Mouse (Mus musculus): ENCODE measurements around the gene Tor2a. TPM values are rescaled to one million over a fixed set of nuclear protein-coding genes. Genes with fewer than 3 reads are reported as not detected.

Tor2a gene
- total RNA-seq, 2 experiments from 2014 or later: 8.1 to 8.3 TPM

DNA sequence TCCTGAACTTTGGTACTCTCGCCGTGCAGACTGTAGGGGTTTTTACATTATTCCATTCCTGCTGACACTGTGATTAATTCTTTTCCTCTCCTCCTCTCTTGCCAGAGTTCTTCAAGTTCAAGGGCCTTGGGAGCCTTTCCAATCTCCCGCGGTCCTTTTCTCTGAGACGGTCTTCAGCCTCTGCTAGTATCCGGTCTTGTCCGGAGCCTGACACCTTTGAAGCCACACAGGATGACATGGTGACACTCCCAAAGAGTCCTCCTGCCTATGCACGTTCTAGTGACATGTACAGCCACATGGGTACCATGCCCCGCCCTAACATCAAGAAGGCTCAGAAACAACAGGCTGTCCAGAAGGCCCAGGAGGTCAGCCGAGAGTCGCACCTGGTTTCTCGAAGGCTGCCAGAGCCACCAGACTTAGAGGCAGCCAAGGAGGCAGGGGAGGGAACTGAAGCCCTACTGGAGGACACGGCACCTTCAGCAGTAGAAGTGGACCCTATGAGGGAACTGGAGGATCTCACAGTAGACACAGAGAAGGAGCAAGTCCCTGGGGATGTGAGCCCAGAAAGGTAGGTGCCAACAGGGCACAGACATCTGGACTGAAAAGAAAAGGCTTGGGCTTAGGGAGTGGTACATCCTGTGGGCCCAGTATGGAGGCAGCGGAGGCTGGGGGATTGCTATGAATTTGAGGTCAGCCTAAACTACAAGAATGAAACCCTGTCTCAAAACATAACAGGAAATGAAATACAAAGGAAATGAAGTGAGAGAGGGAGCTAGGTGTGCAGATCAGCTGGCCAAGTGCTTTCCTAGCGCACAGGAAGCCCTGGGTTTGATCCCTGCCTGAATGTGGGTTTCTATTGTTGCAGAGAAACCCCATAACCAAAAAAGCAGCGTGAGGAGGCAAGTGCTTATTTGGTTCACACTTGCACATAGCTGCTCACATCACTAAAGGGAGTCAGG lies 31.9 kb upstream of the Tor2a start:
- intact Hi-C loops (cut with DNase I): no loop called here
- DNase-seq (ENCODE audit: low spot score): no peak

DNA sequence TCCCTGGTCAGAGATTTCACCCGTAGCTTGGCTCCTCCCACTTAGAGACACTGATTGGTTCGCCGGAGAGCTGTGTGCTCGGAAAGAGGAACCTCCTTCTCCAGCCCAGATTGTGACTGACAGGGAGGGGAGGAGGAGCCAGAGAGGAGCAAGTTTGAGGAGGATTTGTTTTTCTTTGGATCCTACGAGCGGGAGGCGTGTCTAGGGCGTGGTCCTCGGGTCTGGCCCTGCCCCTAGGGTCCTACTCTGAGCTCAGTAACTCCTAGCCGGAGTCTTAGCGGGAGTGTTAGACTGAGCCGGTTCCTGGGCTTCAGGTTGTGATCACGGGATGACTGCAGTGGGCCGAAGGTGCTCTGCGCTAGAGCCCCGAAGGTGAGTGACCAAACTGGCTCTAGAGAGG lies 29.6 kb upstream of the Tor2a start:
- intact Hi-C loops (cut with DNase I): no loop called here
- peak; percentile 97 for DNase-seq (ENCODE audit: low spot score)

DNA sequence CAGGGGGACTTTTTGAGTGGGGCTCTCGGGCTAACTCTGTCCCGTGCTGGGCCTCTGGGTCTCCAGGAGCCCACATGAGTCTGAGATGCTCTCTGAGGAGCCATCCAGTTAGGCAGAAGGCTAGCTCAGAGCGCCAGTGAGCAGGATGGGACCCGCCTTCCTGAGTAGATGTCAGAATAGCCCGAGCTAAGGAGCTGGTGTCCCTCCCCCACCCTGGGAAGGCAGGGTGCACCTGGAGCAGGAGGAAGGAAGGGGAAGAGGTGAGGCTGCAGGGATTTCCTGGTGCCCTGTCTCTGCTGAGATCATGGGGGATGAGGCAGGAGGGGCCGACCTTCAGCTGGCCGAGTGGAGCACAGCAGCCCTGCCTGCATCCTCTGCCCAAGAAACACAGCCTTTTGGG lies 28.6 kb upstream of the Tor2a start:
- peak; percentile 77 for DNase-seq (ENCODE audit: low spot score)
- intact Hi-C loops (cut with DNase I): no loop called here

DNA sequence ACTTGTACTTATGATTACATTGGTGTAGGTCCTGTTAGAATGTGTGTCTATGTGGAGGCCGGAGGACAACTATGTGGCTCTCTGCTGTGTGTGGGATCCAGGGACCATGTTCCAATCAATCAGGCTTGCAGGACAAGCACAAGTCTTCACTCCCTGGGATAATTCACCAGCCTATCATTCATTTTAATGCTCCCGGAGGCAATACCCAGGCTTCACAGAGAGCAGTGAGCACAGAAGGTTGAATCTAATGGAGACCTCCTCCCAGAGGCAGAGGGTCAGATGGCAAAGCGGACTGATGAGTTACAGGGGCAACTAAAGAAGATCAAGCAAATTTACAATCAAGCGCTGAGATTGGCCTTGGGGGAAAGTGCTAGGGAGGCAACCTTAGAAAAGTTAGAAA lies 27.5 kb upstream of the Tor2a start:
- intact Hi-C loops (cut with DNase I): no loop called here

DNA sequence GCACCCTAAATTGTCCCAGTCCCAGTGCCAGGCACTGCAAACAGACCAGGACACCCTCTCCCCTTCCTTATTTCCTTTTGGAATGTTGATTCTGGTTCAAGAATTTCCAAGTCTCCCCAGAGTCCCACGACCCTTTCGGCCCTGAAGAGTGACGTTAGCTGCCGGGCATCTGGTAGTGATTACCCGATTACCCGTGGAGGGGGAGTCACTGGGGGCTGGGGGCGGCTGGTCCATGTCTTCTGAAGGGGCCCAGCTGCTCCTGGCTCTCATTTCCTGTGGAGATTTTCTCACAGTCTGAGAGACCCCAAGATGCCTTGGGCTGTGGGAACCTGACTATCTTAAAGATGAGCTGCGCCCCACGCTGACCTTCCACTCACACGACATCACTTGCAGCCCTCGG lies 26.2 kb upstream of the Tor2a start:
- DNase-seq (ENCODE audit: low spot score): no peak
- intact Hi-C loops (cut with DNase I): no loop called here

More for the DNA sequence above, 27.5 kb upstream of the Tor2a start:
- DNase-seq (ENCODE audit: low spot score): no peak

DNA sequence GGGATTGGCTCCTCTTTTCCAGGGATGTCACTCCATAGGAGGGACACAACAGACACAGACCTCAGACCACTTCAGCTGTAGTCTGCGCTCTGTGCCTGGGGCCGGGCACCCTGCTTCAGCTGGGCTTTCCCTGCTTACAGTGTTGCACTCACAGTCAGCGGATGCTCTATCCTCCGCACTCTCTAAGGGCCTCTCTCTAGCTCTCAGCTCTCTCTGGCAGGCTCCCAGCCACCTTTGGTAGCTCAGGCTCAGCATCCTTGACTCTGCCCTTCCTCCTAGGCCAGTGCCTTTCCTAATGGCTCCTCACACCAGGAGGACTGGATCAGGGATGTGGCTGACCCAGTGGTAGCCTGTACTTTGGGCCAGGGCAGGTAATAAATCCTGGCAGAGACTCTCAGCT lies 25.1 kb upstream of the Tor2a start:
- intact Hi-C loops (cut with DNase I): no loop called here
- DNase-seq (ENCODE audit: low spot score): no peak

DNA sequence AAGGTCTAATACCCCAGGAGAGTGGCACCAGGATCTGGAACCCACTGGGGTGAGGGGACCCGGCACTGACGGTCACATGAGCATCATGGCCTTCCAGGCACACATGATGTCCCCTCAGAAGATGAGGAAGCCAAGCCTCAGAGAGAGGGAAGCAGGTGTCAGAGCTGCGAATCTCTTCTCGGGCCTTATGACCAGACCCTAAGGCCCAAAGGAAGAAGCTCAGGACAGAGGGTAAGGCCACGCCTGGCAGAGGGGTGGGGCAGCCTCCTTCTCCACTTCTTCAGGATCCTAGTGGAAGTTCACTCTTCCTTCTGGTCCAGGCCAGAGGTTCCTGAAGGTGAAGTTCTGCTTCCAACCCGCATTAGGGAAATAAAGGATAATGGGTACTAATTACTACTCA lies 24.3 kb upstream of the Tor2a start:
- DNase-seq (ENCODE audit: low spot score): no peak
- intact Hi-C loops (cut with DNase I): no loop called here

DNA sequence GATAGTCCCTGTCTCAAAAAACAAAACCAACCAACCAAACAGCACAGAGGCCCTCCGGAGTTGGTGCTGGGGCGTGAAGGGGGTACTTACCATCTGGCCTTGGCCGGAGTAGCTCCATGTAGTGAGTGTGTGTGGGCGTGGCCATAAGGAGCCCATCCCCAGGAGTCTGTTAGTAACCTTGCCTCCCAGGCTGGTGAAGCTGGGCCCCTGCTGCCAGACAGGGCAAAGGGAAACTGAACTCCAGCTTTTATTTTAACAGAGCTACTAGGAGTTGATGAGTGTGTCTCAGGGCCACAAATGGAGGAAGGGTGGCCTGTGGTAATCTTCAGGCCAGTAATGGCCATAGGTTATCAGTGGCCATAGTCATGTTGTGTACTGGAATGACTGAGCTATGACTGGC lies 22.6 kb upstream of the Tor2a start:
- intact Hi-C loops (cut with DNase I): no loop called here
- DNase-seq (ENCODE audit: low spot score): no peak

DNA sequence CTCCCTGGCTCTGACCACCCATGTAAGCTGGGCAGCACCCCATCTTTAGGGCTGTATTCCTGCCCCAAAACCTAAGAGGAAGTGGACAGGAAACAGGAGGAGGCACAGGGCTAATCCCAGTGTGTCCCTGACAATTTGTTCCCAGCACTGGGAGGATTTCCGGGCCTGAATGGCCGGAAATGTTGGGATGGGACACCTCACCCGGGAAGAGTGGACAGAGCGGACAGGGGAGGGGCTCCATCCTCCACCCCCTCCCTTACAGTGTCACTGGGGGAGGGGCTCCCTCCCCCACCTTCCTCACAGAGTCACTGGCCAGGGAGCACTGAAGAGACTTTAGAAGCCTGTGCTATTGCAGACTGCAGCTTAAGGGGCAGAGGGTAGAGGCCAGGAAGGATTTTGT lies 22.1 kb upstream of the Tor2a start:
- intact Hi-C loops (cut with DNase I): no loop called here
- peak; percentile 78 for DNase-seq (ENCODE audit: low spot score)

DNA sequence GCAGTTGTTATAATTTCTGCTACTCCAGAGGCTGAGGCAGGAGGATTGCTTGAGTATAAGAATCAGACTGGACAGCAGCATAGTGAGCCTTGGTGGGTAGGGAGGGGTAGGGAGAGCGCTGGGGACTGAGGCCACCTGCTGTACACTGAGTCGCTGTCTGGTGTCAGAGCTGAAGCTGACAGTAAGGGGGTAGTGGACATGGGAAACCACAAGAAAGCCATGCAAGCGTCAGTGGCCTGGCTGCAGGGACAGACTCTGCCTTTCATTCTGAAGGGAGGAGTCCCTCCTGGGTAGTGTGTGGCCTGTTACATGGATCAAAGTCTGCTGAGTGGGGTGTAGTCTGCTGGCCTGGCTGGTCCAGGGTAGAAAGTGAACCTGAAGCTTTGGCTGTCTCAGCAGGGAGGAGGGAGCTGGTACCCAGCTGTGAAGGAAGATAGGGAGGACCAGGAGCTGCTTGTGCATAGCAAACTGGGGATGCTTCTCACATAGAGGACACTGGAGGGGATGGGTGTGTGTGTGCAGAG lies 20.7 kb upstream of the Tor2a start:
- intact Hi-C loops (cut with DNase I): loop anchor here (2.0 kb wide), 1 partner anchor 16 kb away; no protein-coding TSS in a partner anchor
- DNase-seq (ENCODE audit: low spot score): no peak

DNA sequence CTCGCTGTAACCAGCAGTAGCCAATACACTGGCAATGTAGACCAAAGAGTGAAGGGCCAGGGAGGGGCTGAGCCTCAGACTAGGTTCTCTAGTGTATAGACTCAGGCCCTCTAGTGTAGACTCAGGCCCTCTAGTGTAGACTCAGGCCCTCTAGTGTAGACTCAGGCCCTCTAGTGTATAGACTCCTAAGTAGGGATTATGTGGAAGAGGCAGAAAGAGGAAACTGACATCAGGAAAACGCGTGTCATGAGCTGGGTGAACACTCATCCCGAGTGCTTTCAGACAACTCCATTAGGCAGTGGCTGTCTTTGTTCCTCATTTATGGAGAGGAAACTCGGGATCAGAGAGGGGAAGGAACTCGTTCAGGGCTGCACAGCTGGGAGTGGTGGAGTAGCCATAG lies 20.0 kb upstream of the Tor2a start:
- DNase-seq (ENCODE audit: low spot score): no peak
- intact Hi-C loops (cut with DNase I): loop anchor here (2.0 kb wide), 1 partner anchor 16 kb away; no protein-coding TSS in a partner anchor

DNA sequence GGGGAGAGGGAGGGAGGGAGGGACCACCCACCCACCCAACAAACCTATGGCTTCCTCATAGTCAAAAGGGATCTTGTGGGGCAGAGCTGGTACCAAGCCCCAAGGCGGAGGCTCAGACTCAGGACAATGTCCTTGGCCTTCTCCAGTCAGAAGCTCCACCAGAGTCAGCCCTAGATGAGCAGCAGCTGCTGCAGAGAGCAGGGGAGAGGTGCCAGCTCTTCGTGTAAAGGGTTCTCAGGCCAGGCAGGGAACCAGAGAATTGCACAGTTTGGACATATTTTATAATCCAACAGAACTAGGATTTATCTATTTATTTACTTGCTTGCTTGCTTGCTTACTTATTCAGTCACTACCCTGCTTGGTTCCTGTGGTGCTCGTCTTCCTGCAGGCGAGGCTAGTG lies 17.7 kb upstream of the Tor2a start:
- intact Hi-C loops (cut with DNase I): no loop called here

DNA sequence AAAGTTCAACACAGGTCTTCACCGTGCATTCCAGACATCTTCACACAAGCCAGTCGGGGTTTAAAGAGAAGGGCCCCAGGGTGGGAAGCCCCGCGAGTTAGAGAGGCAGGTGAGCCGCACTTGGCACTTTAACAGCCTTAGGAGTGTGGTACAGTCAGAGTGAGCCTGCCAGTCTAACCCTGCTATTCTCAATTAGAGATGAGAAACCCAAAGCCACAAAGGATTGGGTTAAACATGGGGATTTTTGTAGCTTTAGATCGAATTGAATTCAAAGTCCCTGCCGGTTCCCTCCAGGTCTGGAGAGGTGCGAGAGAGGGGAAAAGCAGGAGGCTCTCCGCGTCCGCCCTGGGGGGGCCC lies 16.1 kb upstream of the Tor2a start, which contains the start of gene 6330409D20Rik:
Gene 6330409D20Rik (minus strand): TSS at position 101 of the 357 bp plus-strand sequence.
- no peak for DNase-seq (ENCODE audit: low spot score)
- intact Hi-C loops (cut with DNase I): no loop called here

More for the DNA sequence above, 17.7 kb upstream of the Tor2a start:
- DNase-seq (ENCODE audit: low spot score): no peak

DNA sequence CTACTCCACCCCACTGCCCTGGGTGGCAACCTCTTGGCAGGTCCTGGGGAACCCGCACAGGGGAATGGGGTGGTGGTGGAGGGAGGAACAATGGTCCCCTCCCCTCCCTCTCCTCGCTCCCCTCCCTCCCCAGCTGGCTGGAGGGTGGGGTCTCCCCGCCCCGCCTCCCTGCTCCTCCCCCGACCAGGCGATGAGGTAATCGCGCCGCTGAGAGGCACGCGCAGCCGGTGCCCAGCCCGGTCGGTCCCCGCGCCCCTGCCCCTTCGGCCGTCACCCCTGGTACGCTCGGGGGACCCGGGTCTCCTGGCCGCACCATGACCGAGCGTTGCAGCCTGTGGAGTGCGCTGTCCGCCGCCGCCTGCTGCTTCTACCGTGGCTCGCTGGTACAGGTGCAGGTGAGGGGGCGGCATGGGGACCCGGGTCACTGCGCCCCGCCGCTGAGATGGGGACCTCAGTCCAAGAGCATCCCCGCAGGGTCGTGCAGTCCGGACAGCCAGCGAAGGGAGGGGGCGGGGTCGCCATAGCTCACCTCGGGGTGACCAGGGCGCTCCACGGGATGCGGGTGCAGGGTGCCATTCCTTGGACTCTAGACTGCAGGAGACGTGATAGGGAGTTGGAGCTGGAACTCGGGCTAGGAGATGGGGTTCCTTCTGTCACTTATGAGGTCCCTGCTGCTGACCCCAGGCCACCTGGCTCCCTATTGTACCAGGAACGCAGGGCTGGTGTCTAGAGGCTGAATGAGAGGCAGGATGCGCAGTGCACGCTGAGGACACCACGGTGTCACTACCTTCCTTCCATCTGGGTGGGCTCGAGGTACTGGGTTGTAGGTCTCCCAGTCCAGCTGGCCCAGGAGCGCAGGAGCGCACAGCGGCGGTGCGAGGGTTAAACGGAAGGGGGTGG lies 15.5 kb upstream of the Tor2a start:
- peak; percentile 48 for DNase-seq (ENCODE audit: low spot score)
- intact Hi-C loops (cut with DNase I): no loop called here

DNA sequence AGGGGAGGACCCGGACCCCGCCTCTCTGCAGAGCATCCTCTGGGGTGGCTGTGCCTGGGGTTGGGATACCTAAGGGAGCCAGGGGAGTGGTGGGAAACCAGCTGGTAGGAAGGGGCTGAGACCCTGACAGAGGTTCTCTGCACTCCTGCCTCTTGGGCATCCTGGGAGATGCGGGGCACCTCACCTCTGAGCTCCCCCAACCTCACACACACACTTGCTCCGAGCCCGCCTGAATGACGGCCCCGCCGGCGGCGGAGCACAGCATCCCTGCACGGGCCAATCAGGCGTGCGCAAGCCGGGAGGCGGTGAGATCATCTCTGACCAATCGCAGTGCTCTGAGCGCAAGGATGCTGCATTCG lies 14.9 kb upstream of the Tor2a start:
- intact Hi-C loops (cut with DNase I): no loop called here
- DNase-seq (ENCODE audit: low spot score): no peak

DNA sequence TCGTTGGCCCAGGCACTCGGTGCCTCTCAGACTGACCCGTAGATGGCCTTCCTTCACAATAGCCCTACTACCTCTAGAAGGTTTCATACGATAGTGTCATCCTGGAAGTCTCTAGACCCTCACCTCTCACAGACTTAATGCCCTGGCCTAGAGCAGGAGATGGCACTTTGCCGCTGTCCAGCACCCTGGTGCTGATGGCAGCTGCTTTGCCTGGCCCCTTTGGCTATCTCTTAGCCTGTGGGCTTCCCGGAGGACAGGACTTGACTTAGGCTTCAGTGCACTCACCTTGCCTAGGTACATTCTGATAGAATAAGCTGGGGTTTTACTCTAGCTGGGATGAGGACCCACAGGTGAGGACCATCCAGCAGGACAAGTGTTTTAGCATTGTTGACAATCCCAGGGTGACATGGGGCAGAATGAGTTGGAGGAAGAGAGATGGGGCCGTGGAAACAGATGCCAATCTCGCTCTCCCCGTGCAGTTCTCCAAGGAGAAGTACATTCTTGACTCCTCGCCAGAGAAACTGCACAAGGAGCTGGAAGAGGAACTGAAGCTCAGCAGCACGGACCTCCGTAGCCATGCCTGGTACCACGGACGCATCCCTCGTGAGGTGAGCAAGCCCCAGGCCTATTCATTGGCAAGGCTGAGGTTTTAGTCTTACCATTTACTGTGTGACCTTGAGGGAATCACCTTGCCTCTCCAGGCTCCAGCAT lies 12.6 kb upstream of the Tor2a start:
- intact Hi-C loops (cut with DNase I): no loop called here
- no peak for DNase-seq (ENCODE audit: low spot score)

DNA sequence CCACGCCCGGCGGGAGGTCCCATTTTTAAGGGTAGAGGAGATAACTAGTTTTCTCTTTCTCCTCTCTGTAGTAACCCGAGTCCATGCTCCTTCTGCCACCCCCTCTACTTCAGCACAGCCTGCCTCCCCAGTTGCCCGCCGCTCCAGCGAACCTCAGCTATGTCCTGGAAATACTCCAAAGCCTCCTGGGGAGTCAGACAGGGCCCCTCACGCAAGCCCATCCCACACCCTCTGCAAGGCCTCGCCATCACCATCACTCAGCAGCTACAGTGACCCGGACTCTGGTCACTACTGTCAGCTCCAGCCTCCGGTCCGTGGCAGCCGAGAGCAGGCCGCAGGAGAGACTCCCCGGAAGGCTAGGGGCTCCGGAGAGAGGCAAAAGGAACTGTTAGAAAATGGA lies 8.0 kb upstream of the Tor2a start:
- intact Hi-C loops (cut with DNase I): no loop called here
- no peak for DNase-seq (ENCODE audit: low spot score)

DNA sequence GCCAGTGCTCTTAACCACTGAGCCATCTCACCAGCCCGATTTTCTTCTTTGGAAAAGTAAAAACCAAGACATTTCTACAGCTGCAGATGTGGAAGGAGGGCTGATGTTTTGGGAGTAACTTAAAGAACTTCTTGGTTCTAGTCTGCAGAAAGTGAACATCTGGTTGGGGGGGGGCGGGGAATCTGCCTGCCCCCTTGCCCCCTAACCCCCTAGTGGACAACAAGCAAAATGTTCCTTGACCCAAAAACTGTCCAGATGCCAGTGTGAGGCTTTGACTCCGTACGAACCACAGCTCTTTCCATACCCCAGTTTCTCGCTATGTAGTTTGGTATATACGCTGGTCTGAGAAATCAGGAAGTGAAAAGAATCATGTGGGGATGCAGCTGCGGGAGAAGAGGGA lies 6.8 kb upstream of the Tor2a start:
- intact Hi-C loops (cut with DNase I): no loop called here
- DNase-seq (ENCODE audit: low spot score): no peak

DNA sequence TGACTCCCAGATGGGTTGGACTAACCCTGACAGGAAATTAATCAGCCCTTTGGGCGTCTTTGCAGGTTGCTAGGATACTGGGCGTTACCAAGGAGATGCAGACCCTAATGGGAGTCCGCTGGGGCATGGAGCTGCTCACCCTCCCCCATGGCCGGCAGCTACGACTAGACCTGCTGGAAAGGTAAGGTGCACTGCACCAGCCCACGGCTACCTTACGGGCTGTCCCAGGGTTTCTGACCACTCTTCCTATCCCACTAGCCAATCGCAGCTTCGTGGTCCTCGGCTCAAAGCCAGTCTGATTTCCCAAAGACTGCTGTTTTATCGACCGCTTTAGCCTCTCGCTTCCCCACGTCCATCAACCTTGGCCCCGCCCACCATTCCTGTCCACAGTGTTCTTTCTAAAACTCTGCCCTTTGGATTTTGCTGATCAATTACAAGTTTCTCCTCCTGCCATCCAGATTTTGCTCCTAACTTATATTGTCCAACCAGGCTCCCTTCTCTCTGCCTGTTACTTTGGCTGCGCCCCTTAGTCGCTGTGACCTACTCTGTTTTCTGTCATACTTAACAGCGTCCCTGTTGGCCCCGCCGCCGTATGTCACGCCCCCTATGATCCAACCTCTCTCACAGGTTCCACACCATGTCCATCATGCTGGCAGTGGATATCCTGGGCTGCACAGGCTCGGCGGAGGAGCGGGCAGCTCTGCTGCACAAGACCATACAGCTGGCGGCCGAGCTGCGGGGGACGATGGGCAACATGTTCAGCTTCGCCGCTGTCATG lies 6.0 kb upstream of the Tor2a start:
- intact Hi-C loops (cut with DNase I): no loop called here
- no peak for DNase-seq (ENCODE audit: low spot score)
